Mouse (Mus musculus): ENCODE results near the gene Arl6. TPM values are rescaled to one million over a fixed set of nuclear protein-coding genes. Genes with fewer than 3 reads are reported as not detected.

Arl6 gene
- total and polyA plus RNA-seq, 3 experiments, result not detected

DNA sequence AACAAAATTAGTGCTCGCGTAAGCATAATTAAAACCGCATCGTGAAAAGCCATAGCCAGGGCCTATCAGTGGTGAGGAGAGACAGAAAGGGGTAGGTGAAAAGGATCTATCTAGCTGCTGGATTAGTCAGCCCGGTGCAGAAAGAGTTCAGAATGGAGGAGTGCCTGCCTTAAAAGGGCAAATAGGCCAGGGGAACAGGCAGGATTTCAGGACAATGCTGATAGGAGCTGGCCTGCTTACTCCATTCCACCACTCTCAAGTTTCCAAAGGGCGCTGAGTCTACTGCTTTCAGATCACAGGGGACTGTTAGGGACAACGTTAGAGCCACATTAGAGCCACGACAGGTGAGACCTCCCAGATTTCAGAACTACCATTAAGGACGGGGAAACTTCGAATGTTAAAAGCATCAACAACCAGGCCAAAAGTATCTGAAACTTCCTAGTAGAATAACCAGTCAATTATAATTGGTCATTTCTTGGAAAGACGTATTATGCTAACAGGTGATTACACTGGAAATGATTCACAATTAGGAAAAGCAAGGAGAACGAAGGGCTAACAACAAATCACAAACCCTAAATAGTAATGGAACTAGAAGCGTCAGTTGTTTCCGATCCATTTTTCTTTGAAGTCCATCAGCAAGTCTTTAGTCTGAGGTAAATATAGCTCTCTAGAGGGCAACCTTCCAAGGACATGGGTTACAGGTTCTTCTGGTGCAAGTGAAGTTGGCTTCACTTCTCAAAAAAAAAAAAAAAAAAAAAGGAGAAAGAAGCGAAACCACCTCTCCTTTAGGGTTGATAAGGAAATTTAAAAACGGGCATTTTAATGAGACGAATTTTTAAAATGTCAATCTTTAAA is 39.6 kb downstream of the Arl6 start:
- no peaks in the 10 kb centered on the region; a peak in 1 of 4 replicates for H3K27me3 ChIP-seq (ENCODE audit: control insufficient read depth in 1 of 2, insufficient read depth in 2 of 2, low read length in 2 of 2)
- H3K9me3 ChIP-seq (replicated peaks; ENCODE audit: insufficient read depth, low read length), result no peaks in the 10 kb centered on the region
- DNase-seq (ENCODE audit: low read depth, low spot score), result no peak
- no peak for TF ChIP-seq BHLHE40 (IDR thresholded peaks at IDR 0.05; ENCODE audit: borderline replicate concordance, low read depth, low read length)
- no peak for TF ChIP-seq HCFC1 (IDR thresholded peaks at IDR 0.05; ENCODE audit: low read depth, low read length)
- no peak for TF ChIP-seq GABPA (IDR thresholded peaks at IDR 0.05; ENCODE audit: low read depth, low read length)
- TF ChIP-seq ELF1 (IDR thresholded peaks at IDR 0.05; ENCODE audit: low read depth, low read length), result no peak
- TF ChIP-seq POLR2AphosphoS5 (IDR thresholded peaks at IDR 0.05; ENCODE audit: borderline replicate concordance, low read depth, low read length), result no peak
- TF ChIP-seq ZNF384 (IDR thresholded peaks at IDR 0.05; ENCODE audit: low read depth, low read length), result no peak
- no peak for TF ChIP-seq NELFE (IDR thresholded peaks at IDR 0.05; ENCODE audit: low read depth, low read length)
- TF ChIP-seq MAFK (IDR thresholded peaks at IDR 0.05; ENCODE audit: borderline replicate concordance, low read depth, low read length), result no peak
- no peak for TF ChIP-seq GATA1 (IDR thresholded peaks at IDR 0.05; ENCODE audit: low read depth, low read length)
- TF ChIP-seq ZMIZ1 (IDR thresholded peaks at IDR 0.05; ENCODE audit: low read depth, low read length), result no peak
- TF ChIP-seq E2F4 (IDR thresholded peaks at IDR 0.05; ENCODE audit: borderline replicate concordance, low read depth, low read length), result no peak
- TF ChIP-seq CHD1 (IDR thresholded peaks at IDR 0.05; ENCODE audit: low read depth, low read length), result no peak
- TF ChIP-seq CHD2 (IDR thresholded peaks at IDR 0.05; ENCODE audit: low read length), result no peak
- TF ChIP-seq MAZ (IDR thresholded peaks at IDR 0.05; ENCODE audit: low read depth, low read length), result no peak
- H3K27ac ChIP-seq (ENCODE audit: control insufficient read depth, low read depth, low read length), result no peak overlapping the region
- no peak overlapping the region for H3K9ac ChIP-seq (ENCODE audit: control insufficient read depth, low read depth, low read length, poor library complexity, severe bottlenecking)
- H3K4me3 ChIP-seq (ENCODE audit: control insufficient read depth in 1 of 2, insufficient read depth in 1 of 2, low read depth in 2 of 2, low read length in 2 of 2), result no peak overlapping the region
- no peaks in the 10 kb centered on the region for H3K36me3 ChIP-seq (ENCODE audit: control insufficient read depth in 1 of 2, insufficient read depth in 2 of 2, low read length in 2 of 2)
- H3K79me2 ChIP-seq (ENCODE audit: control insufficient read depth, insufficient read depth, low read length, poor library complexity), result no peaks in the 10 kb centered on the region
- no peaks in the 10 kb centered on the region for H3K4me1 ChIP-seq (ENCODE audit: control insufficient read depth in 1 of 2, insufficient read depth in 2 of 2, low read length in 2 of 2)

DNA sequence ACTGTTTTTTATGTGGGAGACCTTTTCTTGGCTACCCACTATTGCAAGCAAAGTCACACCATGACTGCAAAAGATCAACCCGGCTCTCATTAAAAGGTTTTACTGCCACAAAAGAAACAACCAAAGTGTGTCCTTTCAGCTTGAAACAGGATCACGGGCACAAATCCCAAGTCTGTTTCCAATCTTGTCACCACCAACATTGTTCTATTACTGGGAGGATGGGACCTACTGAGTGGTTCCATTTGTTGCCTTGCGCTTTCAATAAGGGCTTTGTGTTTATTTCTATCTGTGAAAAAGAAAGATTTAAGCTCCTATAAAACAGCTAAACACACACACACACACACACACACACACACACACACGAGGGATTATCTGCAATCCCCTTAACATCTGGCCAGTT is 40.2 kb downstream of the Arl6 start:
- Histone ChIP-seq H3K36me3 (ENCODE audit: control insufficient read depth in 1 of 2, insufficient read depth in 2 of 2, low read length in 2 of 2) (no peaks in the 10 kb centered on the region), H3K79me2 (ENCODE audit: control insufficient read depth, insufficient read depth, low read length, poor library complexity) (no peaks in the 10 kb centered on the region), H3K27ac (ENCODE audit: control insufficient read depth, low read depth, low read length) (no peak overlapping the region), H3K9me3 (replicated peaks; ENCODE audit: insufficient read depth, low read length) (no peaks in the 10 kb centered on the region), H3K4me3 (ENCODE audit: control insufficient read depth in 1 of 2, insufficient read depth in 1 of 2, low read depth in 2 of 2, low read length in 2 of 2) (no peak overlapping the region), H3K4me1 (ENCODE audit: control insufficient read depth in 1 of 2, insufficient read depth in 2 of 2, low read length in 2 of 2) (no peaks in the 10 kb centered on the region), H3K9ac (ENCODE audit: control insufficient read depth, low read depth, low read length, poor library complexity, severe bottlenecking) (no peak overlapping the region), H3K27me3 (ENCODE audit: control insufficient read depth in 1 of 2, insufficient read depth in 2 of 2, low read length in 2 of 2) (no peaks in the 10 kb centered on the region; a peak in 1 of 4 replicates)
- TF ChIP-seq MAZ (IDR thresholded peaks at IDR 0.05; ENCODE audit: low read depth, low read length) (no peak), CHD2 (IDR thresholded peaks at IDR 0.05; ENCODE audit: low read length) (no peak), ZNF384 (IDR thresholded peaks at IDR 0.05; ENCODE audit: low read depth, low read length) (no peak), UBTF (IDR thresholded peaks at IDR 0.05; ENCODE audit: borderline replicate concordance, insufficient read depth, low read depth, low read length) (no peak), RAD21 (IDR thresholded peaks at IDR 0.05; ENCODE audit: low read depth, low read length) (no peak), TBP (IDR thresholded peaks at IDR 0.05; ENCODE audit: low read depth, low read length) (no peak), MEF2A (IDR thresholded peaks at IDR 0.05; ENCODE audit: extremely low read depth, insufficient replicate concordance, low read depth, low read length, poor library complexity, severe bottlenecking) (no peak), SIN3A (IDR thresholded peaks at IDR 0.05; ENCODE audit: low read length) (no peak), JUND (IDR thresholded peaks at IDR 0.05; ENCODE audit: low read depth, low read length) (no peak), MYB (IDR thresholded peaks at IDR 0.05; ENCODE audit: low read depth, low read length) (no peak), ZKSCAN1 (IDR thresholded peaks at IDR 0.05; ENCODE audit: low read depth, low read length) (no peak), CHD1 (IDR thresholded peaks at IDR 0.05; ENCODE audit: low read depth, low read length) (no peak), NRF1 (IDR thresholded peaks at IDR 0.05; ENCODE audit: insufficient read depth, low read depth, low read length, poor library complexity, severe bottlenecking) (no peak), MAFK (IDR thresholded peaks at IDR 0.05; ENCODE audit: borderline replicate concordance, low read depth, low read length) (no peak), POLR2AphosphoS5 (IDR thresholded peaks at IDR 0.05; ENCODE audit: borderline replicate concordance, low read depth, low read length) (no peak), SMC3 (IDR thresholded peaks at IDR 0.05; ENCODE audit: low read depth, low read length) (no peak), CTCF (IDR thresholded peaks at IDR 0.05 in 2 of 3, conservative IDR thresholded peaks at IDR 0.05 in 1 of 3; ENCODE audit: control insufficient read depth in 1 of 3, insufficient read depth in 1 of 3, low read depth in 2 of 3, low read length in 3 of 3, poor library complexity in 1 of 3, severe bottlenecking in 1 of 3) (no peak), ZC3H11A (IDR thresholded peaks at IDR 0.05; ENCODE audit: low read depth, low read length) (no peak), MXI1 (IDR thresholded peaks at IDR 0.05; ENCODE audit: low read depth, low read length) (no peak), MYC (IDR thresholded peaks at IDR 0.05; ENCODE audit: low read depth, low read length) (no peak)
- DNase-seq (ENCODE audit: low read depth, low spot score), result no peak

All from MEL (cell line).